Mouse (Mus musculus): ENCODE results near the gene Camsap3. TPM values are rescaled to one million over a fixed set of nuclear protein-coding genes. Genes with fewer than 3 reads are reported as not detected.

Camsap3 gene
- polyA plus RNA-seq, 1 experiment from 2014 or later: 7.2 TPM

DNA sequence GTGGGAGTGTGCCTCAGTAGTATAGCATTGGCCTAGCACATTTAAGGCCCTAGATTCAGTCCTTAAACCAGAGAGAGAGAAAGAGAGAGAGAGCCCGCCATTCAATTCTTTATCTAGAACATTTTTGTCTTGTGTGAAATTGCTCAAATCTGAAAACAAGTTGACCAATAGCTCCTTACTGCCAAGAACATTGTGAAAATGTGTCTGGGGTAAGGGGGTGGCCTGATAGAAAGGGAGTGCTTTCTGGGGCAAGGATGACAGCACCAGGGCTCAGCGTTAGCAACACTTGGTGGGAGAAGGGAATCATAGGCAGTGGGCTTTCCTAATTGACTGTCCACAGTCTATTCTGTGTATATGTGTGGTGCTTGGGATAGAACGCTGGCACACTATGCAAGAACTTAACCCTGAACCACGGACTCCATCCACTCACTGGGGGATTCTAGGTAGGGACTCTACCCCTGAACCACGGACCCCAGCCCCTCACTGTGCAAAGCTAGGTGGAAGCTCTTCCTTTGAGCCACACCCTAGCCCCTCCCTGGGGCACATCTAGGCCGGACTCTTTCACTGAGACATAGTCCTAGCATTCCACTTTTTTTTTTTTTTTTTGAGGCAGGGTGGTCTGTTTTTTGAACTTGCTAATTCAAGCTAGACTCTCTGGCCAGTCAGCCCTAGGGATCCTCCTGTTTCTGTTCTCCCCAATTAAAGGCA lies 59.9 kb downstream of the Camsap3 start:
- H3K9me3 ChIP-seq: no peaks in the 10 kb centered on the region
- ATAC-seq (ENCODE audit: low FRiP score, low read depth): no peak

DNA sequence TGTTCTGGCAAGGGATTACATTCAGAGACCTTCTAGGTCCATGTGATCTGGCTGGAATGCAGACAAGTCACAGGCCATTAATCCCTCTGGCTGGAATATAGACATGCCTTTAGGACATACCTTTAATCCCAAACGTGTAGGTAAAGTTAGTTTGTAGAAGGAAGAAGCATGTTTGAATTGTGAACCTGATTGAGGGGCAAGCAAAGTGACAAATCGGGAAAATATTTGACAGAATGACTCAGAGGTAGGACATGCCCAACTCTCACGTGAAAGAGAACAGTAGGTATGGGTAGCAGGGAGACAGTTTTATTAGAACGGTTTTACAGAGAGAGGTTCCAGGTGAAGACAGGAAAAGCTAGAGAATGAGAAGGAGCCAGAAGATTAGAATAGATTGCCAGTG lies 60.5 kb downstream of the Camsap3 start:
- no peak overlapping the region for H3K27ac ChIP-seq
- no peak overlapping the region for H3K4me3 ChIP-seq
- no peaks in the 10 kb centered on the region for H3K36me3 ChIP-seq
- H3K9ac ChIP-seq: no peak overlapping the region
- 75% methylated on average over 4 of the region's 4 CpGs for whole genome bisulfite sequencing
- H3K27me3 ChIP-seq: no peaks in the 10 kb centered on the region
- no peak overlapping the region for H3K4me2 ChIP-seq (replicated peaks)
- H3K4me1 ChIP-seq: no peaks in the 10 kb centered on the region
- ATAC-seq (ENCODE audit: low FRiP score, low read depth): no peak
- no peaks in the 10 kb centered on the region for H3K9me3 ChIP-seq

More for the DNA sequence above, 59.9 kb downstream of the Camsap3 start:
- Histone ChIP-seq H3K27me3 (no peaks in the 10 kb centered on the region), H3K4me2 (replicated peaks) (no peak overlapping the region), H3K9ac (no peak overlapping the region), H3K4me3 (no peak overlapping the region), H3K27ac (no peak overlapping the region), H3K36me3 (no peaks in the 10 kb centered on the region), H3K4me1 (no peaks in the 10 kb centered on the region)
- 77% methylated on average over 6 of the region's 6 CpGs for WGBS

DNA sequence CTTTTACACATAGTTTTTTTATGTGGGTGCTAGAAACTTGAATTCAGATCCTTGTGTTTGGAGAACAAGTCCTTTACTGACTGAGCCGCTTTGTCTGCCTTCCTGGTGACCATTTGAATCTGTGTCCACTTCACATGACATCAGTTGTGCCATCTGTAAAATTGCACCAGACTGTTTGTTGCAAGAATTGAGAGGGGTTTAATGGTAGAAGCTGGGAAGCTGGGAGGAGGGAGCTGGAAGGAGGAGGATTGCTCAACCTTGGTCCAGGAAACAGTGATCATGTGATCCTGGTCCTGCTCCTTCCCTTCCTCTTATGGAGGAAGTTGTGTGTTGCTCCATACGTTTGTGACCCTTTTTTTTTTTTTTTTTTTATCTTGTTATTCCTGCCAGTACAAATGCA lies 61.2 kb downstream of the Camsap3 start:
- H3K4me1 ChIP-seq: no peaks in the 10 kb centered on the region
- H3K4me2 ChIP-seq (replicated peaks): no peak overlapping the region
- 67% methylated on average over 2 of the region's 2 CpGs for WGBS
- no peaks in the 10 kb centered on the region for H3K9me3 ChIP-seq
- H3K27me3 ChIP-seq: no peaks in the 10 kb centered on the region
- no peak overlapping the region for H3K27ac ChIP-seq
- no peaks in the 10 kb centered on the region for H3K36me3 ChIP-seq
- H3K9ac ChIP-seq: no peak overlapping the region
- no peak for ATAC-seq (ENCODE audit: low FRiP score, low read depth)
- H3K4me3 ChIP-seq: no peak overlapping the region

DNA sequence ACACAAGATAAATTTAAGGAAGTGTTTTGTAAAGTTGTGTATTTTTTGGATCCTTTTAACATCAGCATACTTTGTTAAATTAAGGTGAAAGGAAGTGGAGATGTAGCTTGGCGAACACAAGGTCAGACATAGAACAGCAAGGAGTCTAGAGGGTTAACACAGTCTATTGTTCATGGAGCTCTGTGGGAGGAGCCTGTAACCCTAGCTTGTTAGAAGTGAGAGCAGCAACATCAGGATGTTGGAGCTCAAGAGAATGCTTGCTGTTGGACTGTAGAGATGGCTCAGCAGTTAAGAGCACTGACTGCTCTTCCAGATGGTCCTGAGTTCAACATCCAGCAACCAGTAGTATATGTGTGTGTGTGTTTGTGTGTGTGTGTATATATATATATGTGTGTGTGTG lies 61.9 kb downstream of the Camsap3 start:
- ATAC-seq (ENCODE audit: low FRiP score, low read depth): peak; percentile 61; the same call in 1 of the 2 replicates
- 33% methylated on average over 1 of the region's 1 CpGs for WGBS
- Histone ChIP-seq H3K27ac (no peak overlapping the region), H3K4me1 (no peaks in the 10 kb centered on the region), H3K4me2 (replicated peaks) (0 out of 2 replicates have a peak overlapping the region, but pooled peaks have one; percentile 14), H3K9ac (no peak overlapping the region), H3K4me3 (no peak overlapping the region), H3K9me3 (no peaks in the 10 kb centered on the region), H3K27me3 (no peaks in the 10 kb centered on the region), H3K36me3 (no peaks in the 10 kb centered on the region)

DNA sequence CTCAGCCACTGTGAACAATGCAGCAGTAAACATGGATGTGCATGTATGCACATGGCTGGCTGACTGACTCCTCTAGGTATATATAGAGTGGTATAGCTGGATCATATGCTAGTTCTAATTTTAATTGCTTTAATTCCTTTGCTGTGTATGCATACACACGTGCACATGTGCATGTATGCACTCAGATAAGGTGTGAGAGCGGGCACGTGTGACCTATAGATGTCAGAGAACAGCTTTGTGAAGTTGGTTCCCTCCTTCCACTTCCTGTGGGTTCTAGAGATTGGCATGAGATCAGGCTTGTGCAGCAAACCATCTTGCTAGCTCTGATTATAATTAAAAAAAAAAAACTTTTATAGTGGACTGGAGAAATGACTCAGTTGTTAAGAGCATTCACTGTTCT lies 65.8 kb downstream of the Camsap3 start:
- H3K27ac ChIP-seq: no peak overlapping the region
- no peak for ATAC-seq (ENCODE audit: low FRiP score, low read depth)
- H3K9ac ChIP-seq: no peak overlapping the region
- H3K27me3 ChIP-seq: 0 out of 2 replicates have a peak, but pooled peaks cover 3% of the 10 kb centered on the region
- H3K36me3 ChIP-seq: no peaks in the 10 kb centered on the region
- no peak overlapping the region for H3K4me2 ChIP-seq (replicated peaks)
- 69% methylated on average over 3 of the region's 3 CpGs for WGBS
- H3K9me3 ChIP-seq: no peaks in the 10 kb centered on the region
- H3K4me3 ChIP-seq: no peak overlapping the region
- H3K4me1 ChIP-seq: no peaks in the 10 kb centered on the region

DNA sequence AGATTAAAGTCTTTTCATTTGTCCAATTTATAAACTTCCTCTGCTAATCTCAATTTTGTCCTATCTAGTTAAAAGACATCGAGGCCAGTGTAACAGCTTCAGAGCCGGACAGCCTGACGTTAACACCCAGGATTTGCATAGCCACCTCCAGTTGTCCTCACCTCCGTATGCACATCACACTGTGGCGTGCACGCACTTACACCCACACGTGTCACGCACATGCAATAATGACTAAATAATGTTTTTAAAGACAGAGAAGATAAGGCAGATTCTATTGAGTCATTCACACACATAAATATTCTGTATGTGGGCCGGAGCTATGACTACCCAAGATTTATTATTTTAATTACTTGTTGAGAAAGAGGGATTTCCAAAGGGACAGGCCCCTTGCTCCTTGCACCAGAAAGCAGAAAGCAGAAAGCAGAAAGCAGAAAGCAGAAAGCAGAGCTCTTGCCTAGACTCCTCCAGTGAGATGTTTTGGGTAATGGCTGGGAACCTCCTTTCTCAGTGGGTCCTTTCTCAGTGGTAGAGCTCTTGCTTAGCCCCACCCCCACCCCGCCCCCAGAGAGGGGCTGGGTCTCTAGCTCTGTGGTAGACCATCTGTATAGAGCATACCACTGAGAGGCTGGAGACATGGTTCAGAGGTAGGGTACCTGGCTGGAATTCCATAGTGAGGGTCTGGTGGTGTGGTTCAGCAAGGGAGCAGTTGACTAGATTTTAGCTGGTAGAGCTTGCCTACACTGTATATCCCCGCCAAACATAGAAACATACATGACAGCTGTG lies 67.8 kb downstream of the Camsap3 start:
- Histone ChIP-seq H3K4me2 (replicated peaks) (no peak overlapping the region), H3K27ac (no peak overlapping the region), H3K9me3 (no peaks in the 10 kb centered on the region), H3K36me3 (no peaks in the 10 kb centered on the region), H3K27me3 (0 out of 2 replicates have a peak, but pooled peaks cover 4% of the 10 kb centered on the region), H3K4me3 (no peak overlapping the region), H3K4me1 (no peaks in the 10 kb centered on the region), H3K9ac (no peak overlapping the region)
- no peak; the same call in 1 of the 2 replicates for ATAC-seq (ENCODE audit: low FRiP score, low read depth)
- WGBS: 70% methylated on average over 11 of the region's 11 CpGs

DNA sequence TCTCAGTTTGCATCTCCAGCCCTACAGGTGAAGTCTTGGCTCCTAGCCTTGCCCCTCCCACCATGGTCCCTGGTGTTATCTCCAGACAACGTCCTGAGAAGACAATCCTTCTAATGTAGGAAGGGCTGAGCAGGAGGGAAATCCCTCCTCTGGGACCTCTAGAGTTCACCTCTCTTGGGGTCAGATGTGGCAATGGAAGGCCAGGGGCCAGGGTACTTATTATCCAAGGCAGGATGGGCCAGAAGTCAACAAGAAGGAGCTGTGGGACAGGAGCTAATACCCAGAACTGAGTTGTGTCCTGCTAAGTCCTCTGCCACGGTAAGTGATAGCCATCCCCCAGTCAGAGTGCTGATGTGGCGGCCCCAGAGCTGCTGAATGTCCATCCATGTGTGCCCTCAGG lies 68.4 kb downstream of the Camsap3 start, which contains the start of gene Retn:
Retn (plus strand) TSS at position 245 of the 400 bp plus-strand sequence.
- no peak for ATAC-seq (ENCODE audit: low FRiP score, low read depth)
- no peak within 1 kb of the TSS for H3K4me3 ChIP-seq

DNA sequence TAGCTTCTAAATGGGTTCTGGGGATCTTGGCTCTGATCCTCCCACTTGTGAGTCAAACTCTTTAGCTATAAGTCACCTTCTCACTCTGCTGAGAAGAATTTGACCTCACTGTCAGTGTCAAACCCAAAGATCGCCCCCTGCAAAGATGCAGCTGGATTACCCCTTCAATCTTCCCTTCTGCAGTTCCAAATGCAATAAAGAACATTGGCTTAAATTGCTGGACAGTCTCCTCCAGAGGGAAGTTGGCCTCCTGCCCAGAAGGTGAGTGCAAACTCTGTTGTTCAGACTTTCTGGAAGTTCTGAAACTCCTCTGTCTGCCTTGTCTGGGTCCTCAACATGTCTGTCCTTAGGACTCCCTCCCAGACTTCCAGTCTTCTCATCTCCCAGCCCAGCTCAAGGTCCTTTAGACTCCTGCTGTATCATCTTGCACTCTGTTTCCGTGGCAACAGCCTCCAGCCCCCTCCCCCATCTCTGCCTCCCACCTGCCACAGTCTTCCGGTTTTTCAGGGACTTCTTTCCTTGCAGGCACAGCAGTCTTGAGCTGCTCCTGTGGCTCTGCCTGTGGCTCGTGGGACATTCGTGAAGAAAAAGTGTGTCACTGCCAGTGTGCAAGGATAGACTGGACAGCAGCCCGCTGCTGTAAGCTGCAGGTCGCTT lies 69.8 kb downstream of the Camsap3 start:
- Histone ChIP-seq H3K4me1 (no peaks in the 10 kb centered on the region), H3K9me3 (no peaks in the 10 kb centered on the region), H3K4me2 (replicated peaks) (no peak overlapping the region), H3K27ac (no peak overlapping the region), H3K4me3 (no peak overlapping the region), H3K36me3 (no peaks in the 10 kb centered on the region), H3K9ac (no peak overlapping the region), H3K27me3 (0 out of 2 replicates have a peak, but pooled peaks cover 4% of the 10 kb centered on the region)
- 23% methylated on average over 7 of the region's 7 CpGs for WGBS
- ATAC-seq (ENCODE audit: low FRiP score, low read depth): peak; percentile 40; the same call in 1 of the 2 replicates

More for the DNA sequence above, 68.4 kb downstream of the Camsap3 start, which contains the start of gene Retn:
- H3K36me3 ChIP-seq: no peaks in the 10 kb centered on the region
- no peak within 1 kb of the TSS for H3K4me2 ChIP-seq (replicated peaks)
- no peaks in the 10 kb centered on the region for H3K9me3 ChIP-seq
- H3K27ac ChIP-seq: no peak within 1 kb of the TSS
- H3K4me1 ChIP-seq: no peaks in the 10 kb centered on the region
- no peak within 1 kb of the TSS for H3K9ac ChIP-seq
- 65% methylated on average over 3 of the region's 3 CpGs for WGBS
- H3K27me3 ChIP-seq: 0 out of 2 replicates have a peak, but pooled peaks cover 4% of the 10 kb centered on the region

Other genes with a start within 250 kb of the Camsap3 start
- gene A430078G23Rik, start 233.9 kb upstream of the Camsap3 start, polyA plus RNA-seq (2015; fragmentation: Nextera tagmentation; extraction: Ambion mirVana): 0.11 TPM in 1 of 2 replicates, not detected in the other
- 8.4 and 10.4 TPM in 2 replicates for gene Arhgef18, start 194.3 kb upstream of the Camsap3 start, polyA plus RNA-seq (2015; fragmentation: Nextera tagmentation; extraction: Ambion mirVana)
- 4.5 and 6.3 TPM in 2 replicates for gene Pex11g, start 119.6 kb upstream of the Camsap3 start, polyA plus RNA-seq (2015; fragmentation: Nextera tagmentation; extraction: Ambion mirVana)
- gene Tex45, start 116.4 kb upstream of the Camsap3 start, polyA plus RNA-seq (2015; fragmentation: Nextera tagmentation; extraction: Ambion mirVana): not detected in 2 replicates
- 57.0 and 57.8 TPM in 2 replicates for gene Zfp358, start 94.2 kb upstream of the Camsap3 start, polyA plus RNA-seq (2015; fragmentation: Nextera tagmentation; extraction: Ambion mirVana)
- gene Mcoln1, start 86.8 kb upstream of the Camsap3 start, polyA plus RNA-seq (2015; fragmentation: Nextera tagmentation; extraction: Ambion mirVana): 54.3 and 54.7 TPM in 2 replicates
- 23.5 and 25.4 TPM in 2 replicates for gene Pnpla6, start 71.9 kb upstream of the Camsap3 start, polyA plus RNA-seq (2015; fragmentation: Nextera tagmentation; extraction: Ambion mirVana)
- 0.65 and 0.79 TPM in 2 replicates for gene C330021F23Rik, start 19.3 kb upstream of the Camsap3 start, polyA plus RNA-seq (2015; fragmentation: Nextera tagmentation; extraction: Ambion mirVana)
- 60.9 and 61.1 TPM in 2 replicates for gene Xab2, start 34.0 kb downstream of the Camsap3 start, polyA plus RNA-seq (2015; fragmentation: Nextera tagmentation; extraction: Ambion mirVana)
- gene Pet100, start 34.3 kb downstream of the Camsap3 start, polyA plus RNA-seq (2015; fragmentation: Nextera tagmentation; extraction: Ambion mirVana): 97.7 and 99.1 TPM in 2 replicates
- gene Pcp2, start 38.3 kb downstream of the Camsap3 start, polyA plus RNA-seq (2015; fragmentation: Nextera tagmentation; extraction: Ambion mirVana): 0.33 TPM in 1 of 2 replicates, not detected in the other
- 27.1 TPM in 2 replicates for gene Stxbp2, start 43.7 kb downstream of the Camsap3 start, polyA plus RNA-seq (2015; fragmentation: Nextera tagmentation; extraction: Ambion mirVana)
- gene Retn, start 68.5 kb downstream of the Camsap3 start, polyA plus RNA-seq (2015; fragmentation: Nextera tagmentation; extraction: Ambion mirVana): 0.17 TPM in 1 of 2 replicates, not detected in the other
- 0.17 TPM in 1 of 2 replicates, not detected in the other for gene Mcemp1, start 78.5 kb downstream of the Camsap3 start, polyA plus RNA-seq (2015; fragmentation: Nextera tagmentation; extraction: Ambion mirVana)
- gene Fcor, start 85.1 kb downstream of the Camsap3 start, polyA plus RNA-seq (2015; fragmentation: Nextera tagmentation; extraction: Ambion mirVana): 16.4 TPM in 2 replicates
- 41.5 and 43.1 TPM in 2 replicates for gene Trappc5, start 89.0 kb downstream of the Camsap3 start, polyA plus RNA-seq (2015; fragmentation: Nextera tagmentation; extraction: Ambion mirVana)
- 0.43 and 0.56 TPM in 2 replicates for gene Fcer2a, start 106.9 kb downstream of the Camsap3 start, polyA plus RNA-seq (2015; fragmentation: Nextera tagmentation; extraction: Ambion mirVana)
- gene Clec4g, start 133.4 kb downstream of the Camsap3 start, polyA plus RNA-seq (2015; fragmentation: Nextera tagmentation; extraction: Ambion mirVana): not detected in 2 replicates
- gene Cd209a, start 161.7 kb downstream of the Camsap3 start, polyA plus RNA-seq (2015; fragmentation: Nextera tagmentation; extraction: Ambion mirVana): 0.23 and 0.47 TPM in 2 replicates

Data from limb, embryonic 13.5 days (tissue).